In the genomic region with DNA sequence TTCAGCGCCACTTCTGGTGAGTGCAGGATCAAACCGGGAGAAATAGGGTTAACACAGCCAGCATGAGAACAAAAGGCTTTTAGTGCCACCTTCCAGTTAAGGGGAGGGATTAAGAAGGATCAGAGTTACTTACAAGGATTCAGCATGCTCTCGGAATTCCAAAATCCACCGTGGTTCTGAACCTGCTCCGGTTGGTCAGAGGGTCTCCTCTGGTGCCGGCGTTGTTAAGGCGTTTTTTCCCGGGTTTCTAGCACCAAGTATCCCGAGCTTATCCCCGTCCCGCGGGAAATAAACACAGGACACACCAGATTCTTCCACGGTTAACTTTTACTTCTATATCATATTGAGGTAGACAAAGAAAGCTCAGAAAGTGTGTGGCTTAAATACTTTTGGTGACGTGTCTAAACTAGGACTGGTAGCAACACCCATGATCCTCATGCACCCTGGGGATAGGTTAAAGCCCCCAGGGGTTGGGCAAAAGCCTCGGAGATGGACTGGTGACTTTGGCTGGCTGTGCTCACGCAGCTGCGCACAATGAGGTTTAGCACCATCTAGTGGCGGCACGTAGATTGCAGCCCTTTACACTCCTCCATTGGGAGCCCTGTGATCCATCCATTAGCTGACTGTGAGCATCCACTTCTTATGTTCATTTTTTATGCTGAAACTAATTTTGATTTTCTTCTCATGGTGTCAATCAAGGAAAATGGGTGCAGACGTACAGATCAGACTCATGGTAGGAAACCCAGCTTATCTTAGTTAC, we compare ENCODE assay signal across 7 mouse cellular contexts. TPM values are rescaled to one million over a fixed set of nuclear protein-coding genes. Genes with fewer than 3 reads are reported as not detected.
A peak's percentile ranks its signal among the peaks of the same experiment; 100 is the strongest.
DNase-seq lines count a peak whose midpoint lies in the region; ATAC-seq and TF ChIP-seq lines count a peak whose summit lies in the region.
"Not testable (repeated sequence)": the region's sequence is repeated elsewhere in the genome, so short reads cannot be mapped to it uniquely, and the experiment has no call there.

No protein-coding gene starts in this region.

- not testable (repeated sequence) for H3K27ac ChIP-seq in bone marrow macrophage, adult 2 months (ENCODE audit: insufficient read depth, low read depth, low read length); forebrain, embryonic 11.5 days (ENCODE audit: low read depth, low read length); macrophage
- H3K27ac ChIP-seq in heart, embryonic 13.5 days (replicated peaks), result peak overlapping the region; percentile 73

- H3K4me2 ChIP-seq in forebrain, embryonic 11.5 days (ENCODE audit: low read depth, low read length, severe bottlenecking), result peak overlapping the region; percentile 33; the same call in 1 of the 2 replicates
- H3K4me2 ChIP-seq in heart, embryonic 13.5 days, result peak overlapping the region; percentile 52

- H3K36me3 ChIP-seq in forebrain, embryonic 11.5 days (ENCODE audit: control insufficient read depth, insufficient read depth, low read length); heart, embryonic 13.5 days; macrophage (ENCODE audit: inconsistent target): not testable (repeated sequence)

- not testable (repeated sequence) for H3K79me2 ChIP-seq in macrophage (ENCODE audit: inconsistent target)

- not testable (repeated sequence) for TF ChIP-seq POLR2A in bone marrow macrophage, adult 2 months (IDR thresholded peaks at IDR 0.05; ENCODE audit: borderline replicate concordance, low read depth, low read length)

- DNase-seq in forebrain, embryonic 11.5 days (ENCODE audit: low spot score), result not testable (repeated sequence)
- peak; percentile 18 to 70 for DNase-seq in kidney, adult 8-10 months
- peak; percentile 49 to 54 for DNase-seq in left cerebral cortex, postnatal 25 days (ENCODE audit: low spot score in 2 of 2)
- peak; percentile 50 to 67 for DNase-seq in right cerebral cortex, postnatal 10 days (ENCODE audit: low spot score in 2 of 2)

- H3K4me1 ChIP-seq in bone marrow macrophage, adult 2 months (ENCODE audit: control insufficient read depth, insufficient read depth, low read length); forebrain, embryonic 11.5 days (replicated peaks; ENCODE audit: control insufficient read depth, insufficient read depth, low read length); heart, embryonic 13.5 days: not testable (repeated sequence)

- not testable (repeated sequence) for H3K27me3 ChIP-seq in forebrain, embryonic 11.5 days (ENCODE audit: control insufficient read depth, insufficient read depth, low read length); heart, embryonic 13.5 days (replicated peaks)

- ATAC-seq in forebrain, embryonic 11.5 days (replicated peaks; ENCODE audit: low FRiP score), result peak; percentile 93
- ATAC-seq in heart, embryonic 13.5 days (ENCODE audit: extremely low read depth, insufficient number of reproducible peaks, low FRiP score, low TSS enrichment), result not testable (repeated sequence)

- H3K9me3 ChIP-seq in forebrain, embryonic 11.5 days (ENCODE audit: control insufficient read depth, low read length); heart, embryonic 13.5 days: not testable (repeated sequence)

- H3K9ac ChIP-seq in forebrain, embryonic 11.5 days (ENCODE audit: low read length), result not testable (repeated sequence)
- peak overlapping the region; percentile 75 for H3K9ac ChIP-seq in heart, embryonic 13.5 days

- intact Hi-C loops in left cerebral cortex, postnatal 25 days (cut with DNase I), result not testable (repeated sequence)

- TF ChIP-seq CTCF in bone marrow macrophage, adult 2 months (IDR thresholded peaks at IDR 0.05; ENCODE audit: low read depth, low read length), result not testable (repeated sequence)

- H3K4me3 ChIP-seq in bone marrow macrophage, adult 2 months (ENCODE audit: insufficient read depth, low read length), result peak overlapping the region; percentile 42
- peak overlapping the region; percentile 14; the same call in 1 of the 2 replicates for H3K4me3 ChIP-seq in forebrain, embryonic 11.5 days (ENCODE audit: low read depth, low read length)
- H3K4me3 ChIP-seq in heart, embryonic 13.5 days, result peak overlapping the region; percentile 47
- peak overlapping the region; percentile 6; the same call in 1 of the 2 replicates for H3K4me3 ChIP-seq in macrophage (ENCODE audit: inconsistent target)

- WGBS in forebrain, embryonic 11.5 days, result 11% methylated on average over 18 of the region's 21 CpGs
- 15% methylated on average over 18 of the region's 21 CpGs for WGBS in heart, embryonic 13.5 days
- WGBS in macrophage (ENCODE audit: missing documents), result 11% methylated on average over 11 of the region's 21 CpGs

RNA-seq across cellular contexts. Expression of a gene that starts 10.6 kb away (rescaled TPM):
- polyA plus RNA-seq in bone marrow macrophage, adult 2 months (2012; ENCODE audit: insufficient read depth, insufficient read length, missing spikeins), result not detected in 2 replicates
- polyA plus RNA-seq in forebrain, embryonic 11.5 days (2014; fragmentation: Nextera tagmentation; extraction: Ambion mirVana), result not detected in 2 replicates
- not detected in 2 replicates for polyA plus RNA-seq in heart, embryonic 13.5 days (2015; fragmentation: Nextera tagmentation; extraction: Ambion mirVana)
- not detected for total RNA-seq in left cerebral cortex, postnatal 25 days (2021)
- not detected for total RNA-seq in macrophage (2018; cell fraction: chromatin; rRNA removed)
- not detected for total RNA-seq in macrophage (2018; cell fraction: cytosol; rRNA removed)
- total RNA-seq in macrophage (2018; cell fraction: nucleus; rRNA removed), result not detected
- polyA plus RNA-seq in macrophage (2018), result not detected in 3 replicates
